Mouse (Mus musculus) spleen, embryonic (tissue): Measurements from ENCODE around the gene Trim16.

Source experiments
- CTCF ChIA-PET: fragments of 350-600 bp; sonication (Branson Sonifier 250); formaldehyde crosslinking; loops from one replicate; lab custom pipeline; 2022; lab: Charles Lee

Gene Trim16

DNA sequence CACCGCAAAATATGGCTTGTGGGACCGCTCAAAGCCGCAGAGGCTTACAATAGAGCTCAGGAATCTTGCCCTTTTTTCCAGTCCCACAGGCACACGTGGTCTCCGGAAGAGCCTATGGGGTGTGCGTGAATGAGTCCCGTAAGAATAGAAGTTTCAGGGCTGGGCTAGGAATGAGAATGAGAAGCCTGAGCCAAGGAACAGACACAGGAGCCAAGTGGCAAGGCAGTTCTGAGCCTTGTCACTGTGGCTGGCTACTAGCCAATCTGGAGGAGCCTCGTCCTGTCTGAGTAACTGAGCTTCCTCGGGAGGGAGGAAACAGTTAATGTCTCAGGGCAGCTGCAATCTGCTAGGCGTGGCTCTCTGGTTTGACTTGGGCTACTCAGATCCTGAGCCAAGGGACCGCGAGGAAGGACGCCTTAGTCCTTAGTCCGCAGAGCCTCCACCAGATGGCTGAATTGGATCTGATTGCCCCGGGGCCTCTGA is at the start of gene Trim16:
TSS of gene Trim16 (plus strand) at position 173 of the 483 bp plus-strand sequence.
- CTCF ChIA-PET, result no interaction called here

DNA sequence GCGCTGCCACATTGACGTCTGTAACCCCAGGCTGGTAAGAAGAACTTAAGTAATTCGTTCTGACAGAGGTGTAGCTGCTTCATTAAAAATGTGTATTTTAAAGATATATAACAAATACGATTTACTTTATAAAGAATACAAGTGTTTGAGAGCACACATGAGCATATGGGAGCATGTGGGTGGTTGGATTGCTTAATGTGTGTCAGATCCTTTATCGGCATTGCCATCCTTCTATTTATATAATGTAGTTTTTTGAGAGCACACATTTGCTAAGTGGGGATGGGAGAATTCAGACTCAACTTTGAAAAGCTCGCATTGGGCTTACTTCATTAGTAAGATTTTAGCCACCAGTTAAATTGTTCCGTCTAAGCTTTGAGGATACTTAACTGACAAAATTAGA is 43.5 kb upstream of the Trim16 start:
- CTCF ChIA-PET, result no interaction called here

- CTCF ChIA-PET, result no interaction called here
These were observed 31.0 kb upstream of the Trim16 start, which contains the start of gene Zfp286 for GRCm38 (mm10) chr11:62788935-62789616. Zfp286 (minus strand) TSS chr11:62789462.

- CTCF ChIA-PET, result no interaction called here
These were observed 30.5 kb upstream of the Trim16 start for GRCm38 (mm10) chr11:62789617-62789936.

DNA sequence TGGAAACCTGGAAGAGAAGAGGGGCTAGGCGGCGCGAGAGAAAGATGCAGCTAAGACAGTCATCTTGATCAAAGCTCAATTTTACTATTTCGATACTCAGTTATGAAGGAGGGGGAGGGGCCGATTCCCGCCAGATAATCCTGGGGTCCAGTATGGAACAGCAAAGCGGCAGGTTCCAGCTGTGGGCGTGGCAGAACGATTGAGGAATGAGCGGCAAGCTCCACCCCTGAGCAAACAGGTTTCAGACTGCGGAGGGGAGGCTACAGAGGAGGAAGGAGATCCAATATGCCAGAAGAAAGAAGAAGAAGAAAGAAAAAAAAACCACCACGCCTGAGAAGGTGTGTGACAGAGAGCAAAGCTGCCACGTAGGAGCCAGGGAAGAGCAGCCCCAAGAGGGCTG is 15.9 kb upstream of the Trim16 start:
- CTCF ChIA-PET, result no interaction called here

GRCm38 (mm10) chr11:62807965-62808364 is 12.1 kb upstream of the Trim16 start:
- CTCF ChIA-PET, result no interaction called here

- CTCF ChIA-PET, result no interaction called here
These were observed 10.8 kb upstream of the Trim16 start for GRCm38 (mm10) chr11:62809201-62809600.

- CTCF ChIA-PET, result no interaction called here
These were observed 7.8 kb upstream of the Trim16 start for GRCm38 (mm10) chr11:62812268-62812667.

DNA sequence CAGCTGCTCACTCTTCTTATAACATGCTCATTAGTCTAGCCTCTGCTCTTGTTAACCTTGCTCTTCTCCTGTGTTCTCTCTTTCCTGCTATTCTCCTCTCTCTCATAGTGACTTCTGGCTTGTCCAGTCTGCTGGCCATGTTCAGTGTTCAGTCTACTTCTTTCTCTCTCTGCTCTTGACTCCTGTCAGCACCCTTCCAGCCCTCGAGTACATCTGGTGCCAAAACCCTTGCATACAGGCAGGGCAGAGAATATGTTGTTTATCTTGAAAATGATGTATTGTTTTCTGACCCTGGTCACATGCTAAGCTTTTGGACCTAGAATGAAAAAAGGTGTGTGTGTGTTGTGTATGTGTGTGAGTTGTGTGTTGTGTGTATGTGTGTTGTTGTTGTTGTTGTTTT is 6.5 kb upstream of the Trim16 start:
- CTCF ChIA-PET, result no interaction called here

GRCm38 (mm10) chr11:62813970-62814624 is 5.9 kb upstream of the Trim16 start:
- CTCF ChIA-PET, result no interaction called here

GRCm38 (mm10) chr11:62814625-62815024 is 5.4 kb upstream of the Trim16 start:
- CTCF ChIA-PET, result no interaction called here

DNA sequence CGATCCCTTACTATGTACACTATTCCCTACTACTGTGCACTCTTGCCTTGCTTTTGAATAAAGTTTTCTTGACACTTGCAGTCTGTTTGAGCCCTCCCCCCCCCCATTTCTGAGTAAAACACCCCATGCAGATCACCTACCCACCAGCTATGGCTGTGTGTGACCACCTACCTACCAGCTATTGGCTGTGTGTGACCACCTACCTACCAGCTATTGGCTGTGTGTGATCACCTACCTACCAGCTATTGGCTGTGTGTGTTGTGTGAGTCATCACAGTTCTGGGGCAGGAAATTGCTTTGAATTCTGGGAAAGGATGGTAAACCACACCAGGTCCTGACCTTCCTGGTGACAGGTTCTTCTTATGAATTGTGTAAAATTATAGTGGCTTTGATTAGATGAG is 4.6 kb upstream of the Trim16 start:
- CTCF ChIA-PET, result no interaction called here

DNA sequence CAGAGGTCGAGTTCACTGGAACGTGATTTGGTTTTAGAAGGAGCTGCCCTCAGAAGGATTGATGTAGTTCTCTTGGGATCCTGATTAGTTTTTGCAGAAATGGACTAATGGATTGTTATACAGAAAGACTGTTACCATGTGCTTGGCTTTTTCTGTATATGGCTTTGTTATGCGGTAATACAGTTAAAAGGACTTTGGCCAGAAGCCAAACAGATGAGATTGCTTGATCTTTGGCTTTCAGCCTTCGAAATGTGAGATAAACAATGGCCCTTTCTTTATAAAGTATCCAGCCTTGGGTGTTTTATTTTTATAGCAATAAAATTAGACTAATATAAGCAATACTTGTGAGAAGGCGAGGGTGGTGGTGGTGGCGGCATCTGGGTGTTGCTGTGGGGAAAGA is 3.4 kb upstream of the Trim16 start:
- CTCF ChIA-PET, result no interaction called here

GRCm38 (mm10) chr11:62819059-62819686 is 858 bp upstream of the Trim16 start:
- CTCF ChIA-PET, result no interaction called here

- CTCF ChIA-PET, result no interaction called here
These were observed 818 bp downstream of the Trim16 start for GRCm38 (mm10) chr11:62820661-62821437.

DNA sequence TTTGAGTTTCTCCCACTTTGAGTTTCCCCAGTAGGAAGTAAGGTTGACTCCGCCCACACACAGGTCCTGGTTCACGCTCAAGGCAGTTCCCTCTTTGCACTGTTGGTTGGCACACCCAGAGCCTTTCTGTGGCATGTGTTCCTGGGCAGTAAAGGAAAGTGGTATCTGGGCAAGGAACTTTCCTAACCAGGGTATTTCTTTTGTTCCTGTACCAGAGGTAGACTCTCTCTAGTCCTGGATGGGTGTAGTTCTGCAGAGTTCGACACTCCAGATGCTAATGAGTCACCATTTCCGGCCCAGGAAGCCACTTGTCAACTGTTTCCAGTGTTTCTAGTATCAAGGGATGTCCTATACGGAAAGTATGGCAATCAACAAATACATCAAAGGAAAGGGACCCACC is 1.9 kb downstream of the Trim16 start:
- CTCF ChIA-PET, result no interaction called here

GRCm38 (mm10) chr11:62824211-62824610 is 4.2 kb downstream of the Trim16 start:
- CTCF ChIA-PET, result no interaction called here

DNA sequence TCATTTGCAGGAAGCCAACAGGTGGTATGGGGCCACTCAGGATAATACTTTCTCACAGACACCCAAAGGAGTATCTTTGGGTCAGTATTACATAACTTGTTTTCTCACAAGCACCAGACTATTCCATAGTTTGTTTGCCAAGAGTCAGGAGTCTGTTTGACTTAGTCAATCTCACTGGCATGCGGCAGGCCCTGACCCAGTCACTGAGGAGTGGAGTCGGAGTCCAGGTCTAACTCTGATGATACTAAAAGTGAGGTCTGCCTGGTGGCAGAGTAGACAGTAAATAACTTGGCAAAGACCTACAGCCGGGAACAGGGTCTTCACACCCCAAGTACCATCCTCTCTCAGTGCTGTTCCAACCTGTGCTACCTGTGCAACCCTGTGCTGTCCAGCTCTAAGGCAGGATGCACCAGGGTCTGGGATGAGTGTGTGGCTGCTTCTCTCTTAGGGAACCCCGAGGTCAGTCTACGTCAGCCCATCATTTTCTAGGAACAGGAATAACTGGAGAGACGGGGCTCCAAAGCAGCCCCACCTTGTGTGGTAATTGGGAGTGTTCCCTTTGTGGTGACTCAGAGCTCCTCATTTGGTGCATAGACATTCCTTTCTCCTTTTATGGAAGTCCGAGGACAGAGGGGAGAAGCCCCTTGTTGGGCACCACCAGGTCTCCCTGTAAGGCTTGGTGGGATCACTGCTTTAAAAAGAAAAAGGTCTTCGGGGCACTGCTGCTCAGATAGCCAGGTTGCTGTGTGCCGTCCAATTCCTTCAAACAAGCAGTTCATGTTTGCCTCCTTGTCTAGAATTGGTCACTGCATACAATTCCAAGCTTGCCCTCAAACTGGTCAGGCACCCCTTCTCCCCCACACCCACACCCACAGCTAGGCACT is 5.4 kb downstream of the Trim16 start:
- CTCF ChIA-PET, result no interaction called here

GRCm38 (mm10) chr11:62826106-62826733 is 6.2 kb downstream of the Trim16 start:
- CTCF ChIA-PET, result no interaction called here

- CTCF ChIA-PET, result no interaction called here
These were observed 7.1 kb downstream of the Trim16 start for GRCm38 (mm10) chr11:62827135-62827534.

DNA sequence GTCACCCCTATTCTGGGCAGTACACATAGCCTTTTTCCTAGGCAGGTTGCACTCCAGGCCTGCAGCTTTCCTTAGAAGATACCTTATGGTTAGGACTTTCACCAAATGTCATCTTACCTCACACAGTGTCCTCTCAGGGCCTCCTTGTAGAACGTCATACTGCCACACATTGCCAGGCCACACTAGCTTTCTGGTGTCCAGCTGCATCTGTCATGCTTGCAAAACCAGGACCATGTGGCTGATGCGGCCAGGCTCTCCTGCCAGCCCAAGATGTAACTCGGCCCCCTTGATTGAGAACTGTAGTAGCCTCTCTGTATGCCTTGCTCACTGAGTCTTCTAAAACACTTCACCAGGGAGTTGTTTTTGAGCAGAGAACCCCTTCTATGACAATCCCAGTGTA is 7.9 kb downstream of the Trim16 start:
- CTCF ChIA-PET, result no interaction called here
